Mouse (Mus musculus): ENCODE measurements at regions not wholly inside any gene's neighbourhood (a gene's known extent, or its start where the extent isn't known, plus 50 kb on each side); places are given as distances from the start of the nearest gene placed in this dataset.

- Histone ChIP-seq H3K9ac (replicated peaks; ENCODE audit: low read length) (no peak overlapping the region), H3K36me3 (ENCODE audit: control insufficient read depth, insufficient read depth, low read length) (no peaks in the 10 kb centered on the region), H3K27ac (replicated peaks; ENCODE audit: low read depth, low read length) (peak overlapping the region; percentile 41; the same call in 1 of the 2 replicates), H3K9me3 (ENCODE audit: control insufficient read depth, low read length) (peaks cover 4% of the 10 kb centered on the region; the same call in 1 of the 2 replicates), H3K4me1 (ENCODE audit: control insufficient read depth, insufficient read depth, low read length) (peaks cover 3% of the 10 kb centered on the region; the same call in 1 of the 2 replicates), H3K4me2 (ENCODE audit: low read length) (no peak overlapping the region), H3K4me3 (replicated peaks; ENCODE audit: low read depth, low read length) (no peak overlapping the region), H3K27me3 (ENCODE audit: control insufficient read depth, insufficient read depth, low read length) (no peaks in the 10 kb centered on the region)
- DNase-seq (peak; percentile 47), ATAC-seq (ENCODE audit: low FRiP score, low TSS enrichment) (peak; percentile 43)
- 34% methylated on average over 14 of the region's 14 CpGs for WGBS
These were observed 136.1 kb upstream of the Btg1 start for GRCm38 (mm10) chr10:96480453-96481324.

- Histone ChIP-seq H3K9ac (replicated peaks; ENCODE audit: low read length) (no peak overlapping the region), H3K4me1 (ENCODE audit: control insufficient read depth, insufficient read depth, low read length) (peaks cover 3% of the 10 kb centered on the region; the same call in 1 of the 2 replicates), H3K4me2 (ENCODE audit: low read length) (no peak overlapping the region), H3K27me3 (ENCODE audit: control insufficient read depth, insufficient read depth, low read length) (no peaks in the 10 kb centered on the region), H3K9me3 (ENCODE audit: control insufficient read depth, low read length) (peaks cover 4% of the 10 kb centered on the region; the same call in 1 of the 2 replicates), H3K27ac (replicated peaks; ENCODE audit: low read depth, low read length) (no peak overlapping the region), H3K36me3 (ENCODE audit: control insufficient read depth, insufficient read depth, low read length) (no peaks in the 10 kb centered on the region), H3K4me3 (replicated peaks; ENCODE audit: low read depth, low read length) (no peak overlapping the region)
- WGBS, result 57% methylated on average over 8 of the region's 8 CpGs
- DNase-seq (peak; percentile 11), ATAC-seq (ENCODE audit: low FRiP score, low TSS enrichment) (no peak)
These were observed 135.5 kb upstream of the Btg1 start for GRCm38 (mm10) chr10:96481325-96481638.

GRCm38 (mm10) chr10:96486724-96487123, 130.1 kb upstream of the Btg1 start:
- H3K4me2 ChIP-seq (ENCODE audit: low read length), result no peak overlapping the region
- no peak overlapping the region for H3K4me3 ChIP-seq (replicated peaks; ENCODE audit: low read depth, low read length)
- no peak for ATAC-seq (ENCODE audit: low FRiP score, low TSS enrichment)
- peaks cover 4% of the 10 kb centered on the region; the same call in 1 of the 2 replicates for H3K9me3 ChIP-seq (ENCODE audit: control insufficient read depth, low read length)
- no peak overlapping the region for H3K27ac ChIP-seq (replicated peaks; ENCODE audit: low read depth, low read length)
- no peaks in the 10 kb centered on the region for H3K36me3 ChIP-seq (ENCODE audit: control insufficient read depth, insufficient read depth, low read length)
- H3K4me1 ChIP-seq (ENCODE audit: control insufficient read depth, insufficient read depth, low read length), result no peaks in the 10 kb centered on the region
- no peak overlapping the region for H3K9ac ChIP-seq (replicated peaks; ENCODE audit: low read length)
- H3K27me3 ChIP-seq (ENCODE audit: control insufficient read depth, insufficient read depth, low read length), result no peaks in the 10 kb centered on the region
- WGBS, result 95% methylated on average over 3 of the region's 3 CpGs
- DNase-seq, result no peak

- H3K4me3 ChIP-seq (replicated peaks; ENCODE audit: low read depth, low read length), result no peak overlapping the region
- ATAC-seq (ENCODE audit: low FRiP score, low TSS enrichment), result no peak
- H3K9ac ChIP-seq (replicated peaks; ENCODE audit: low read length), result no peak overlapping the region
- no peaks in the 10 kb centered on the region for H3K4me1 ChIP-seq (ENCODE audit: control insufficient read depth, insufficient read depth, low read length)
- H3K27ac ChIP-seq (replicated peaks; ENCODE audit: low read depth, low read length), result no peak overlapping the region
- H3K9me3 ChIP-seq (ENCODE audit: control insufficient read depth, low read length), result no peaks in the 10 kb centered on the region
- H3K36me3 ChIP-seq (ENCODE audit: control insufficient read depth, insufficient read depth, low read length), result no peaks in the 10 kb centered on the region
- 58% methylated on average over 1 of the region's 1 CpGs for WGBS
- H3K27me3 ChIP-seq (ENCODE audit: control insufficient read depth, insufficient read depth, low read length), result no peaks in the 10 kb centered on the region
- DNase-seq, result no peak
- no peak overlapping the region for H3K4me2 ChIP-seq (ENCODE audit: low read length)
These were observed 123.1 kb upstream of the Btg1 start for GRCm38 (mm10) chr10:96493706-96494105.

- Histone ChIP-seq H3K4me2 (ENCODE audit: low read length) (no peak overlapping the region), H3K4me1 (ENCODE audit: control insufficient read depth, insufficient read depth, low read length) (no peaks in the 10 kb centered on the region), H3K9me3 (ENCODE audit: control insufficient read depth, low read length) (no peaks in the 10 kb centered on the region), H3K27ac (replicated peaks; ENCODE audit: low read depth, low read length) (no peak overlapping the region), H3K36me3 (ENCODE audit: control insufficient read depth, insufficient read depth, low read length) (no peaks in the 10 kb centered on the region), H3K27me3 (ENCODE audit: control insufficient read depth, insufficient read depth, low read length) (no peaks in the 10 kb centered on the region), H3K9ac (replicated peaks; ENCODE audit: low read length) (no peak overlapping the region), H3K4me3 (replicated peaks; ENCODE audit: low read depth, low read length) (no peak overlapping the region)
- 95% methylated on average over 3 of the region's 3 CpGs for WGBS
- ATAC-seq (ENCODE audit: low FRiP score, low TSS enrichment) (no peak), DNase-seq (no peak)
These were observed 120.1 kb upstream of the Btg1 start for GRCm38 (mm10) chr10:96496700-96497099.

- no peak overlapping the region for H3K27ac ChIP-seq (replicated peaks; ENCODE audit: low read depth, low read length)
- no peak for ATAC-seq (ENCODE audit: low FRiP score, low TSS enrichment)
- no peak for DNase-seq
- H3K9me3 ChIP-seq (ENCODE audit: control insufficient read depth, low read length), result no peaks in the 10 kb centered on the region
- H3K9ac ChIP-seq (replicated peaks; ENCODE audit: low read length), result no peak overlapping the region
- 94% methylated on average over 7 of the region's 7 CpGs for WGBS
- no peaks in the 10 kb centered on the region for H3K36me3 ChIP-seq (ENCODE audit: control insufficient read depth, insufficient read depth, low read length)
- no peaks in the 10 kb centered on the region for H3K4me1 ChIP-seq (ENCODE audit: control insufficient read depth, insufficient read depth, low read length)
- H3K4me3 ChIP-seq (replicated peaks; ENCODE audit: low read depth, low read length), result no peak overlapping the region
- H3K4me2 ChIP-seq (ENCODE audit: low read length), result no peak overlapping the region
- no peaks in the 10 kb centered on the region for H3K27me3 ChIP-seq (ENCODE audit: control insufficient read depth, insufficient read depth, low read length)
These were observed 119.3 kb upstream of the Btg1 start for GRCm38 (mm10) chr10:96497482-96497881.

GRCm38 (mm10) chr10:96499274-96499673, 117.5 kb upstream of the Btg1 start:
- ATAC-seq (ENCODE audit: low FRiP score, low TSS enrichment) (no peak), DNase-seq (no peak)
- no peak overlapping the region for H3K4me3 ChIP-seq (replicated peaks; ENCODE audit: low read depth, low read length)
- no peaks in the 10 kb centered on the region for H3K36me3 ChIP-seq (ENCODE audit: control insufficient read depth, insufficient read depth, low read length)
- H3K27me3 ChIP-seq (ENCODE audit: control insufficient read depth, insufficient read depth, low read length), result no peaks in the 10 kb centered on the region
- H3K27ac ChIP-seq (replicated peaks; ENCODE audit: low read depth, low read length), result no peak overlapping the region
- 96% methylated on average over 2 of the region's 2 CpGs for WGBS
- H3K4me1 ChIP-seq (ENCODE audit: control insufficient read depth, insufficient read depth, low read length), result no peaks in the 10 kb centered on the region
- H3K9me3 ChIP-seq (ENCODE audit: control insufficient read depth, low read length), result no peaks in the 10 kb centered on the region
- no peak overlapping the region for H3K9ac ChIP-seq (replicated peaks; ENCODE audit: low read length)
- H3K4me2 ChIP-seq (ENCODE audit: low read length), result no peak overlapping the region

GRCm38 (mm10) chr10:96502090-96502728, 114.6 kb upstream of the Btg1 start:
- Histone ChIP-seq H3K27ac (replicated peaks; ENCODE audit: low read depth, low read length) (no peak overlapping the region), H3K4me1 (ENCODE audit: control insufficient read depth, insufficient read depth, low read length) (no peaks in the 10 kb centered on the region), H3K4me2 (ENCODE audit: low read length) (no peak overlapping the region), H3K36me3 (ENCODE audit: control insufficient read depth, insufficient read depth, low read length) (no peaks in the 10 kb centered on the region), H3K27me3 (ENCODE audit: control insufficient read depth, insufficient read depth, low read length) (no peaks in the 10 kb centered on the region), H3K4me3 (replicated peaks; ENCODE audit: low read depth, low read length) (no peak overlapping the region), H3K9me3 (ENCODE audit: control insufficient read depth, low read length) (no peaks in the 10 kb centered on the region), H3K9ac (replicated peaks; ENCODE audit: low read length) (no peak overlapping the region)
- ATAC-seq (ENCODE audit: low FRiP score, low TSS enrichment) (no peak), DNase-seq (no peak)
- WGBS, result 84% methylated on average over 4 of the region's 4 CpGs

- DNase-seq, result no peak
- no peaks in the 10 kb centered on the region for H3K36me3 ChIP-seq (ENCODE audit: control insufficient read depth, insufficient read depth, low read length)
- H3K9ac ChIP-seq (replicated peaks; ENCODE audit: low read length), result no peak overlapping the region
- no peak overlapping the region for H3K4me2 ChIP-seq (ENCODE audit: low read length)
- WGBS, result 78% methylated on average over 6 of the region's 6 CpGs
- no peaks in the 10 kb centered on the region for H3K4me1 ChIP-seq (ENCODE audit: control insufficient read depth, insufficient read depth, low read length)
- H3K4me3 ChIP-seq (replicated peaks; ENCODE audit: low read depth, low read length), result no peak overlapping the region
- ATAC-seq (ENCODE audit: low FRiP score, low TSS enrichment), result no peak
- H3K27ac ChIP-seq (replicated peaks; ENCODE audit: low read depth, low read length), result no peak overlapping the region
- no peaks in the 10 kb centered on the region for H3K9me3 ChIP-seq (ENCODE audit: control insufficient read depth, low read length)
- no peaks in the 10 kb centered on the region for H3K27me3 ChIP-seq (ENCODE audit: control insufficient read depth, insufficient read depth, low read length)
These were observed 114.1 kb upstream of the Btg1 start for GRCm38 (mm10) chr10:96502736-96503135.

Measured in midbrain, embryonic 14.5 days (tissue).